Mouse (Mus musculus): Measurements from ENCODE around the gene Ak2. TPM values are rescaled to one million over a fixed set of nuclear protein-coding genes. Genes with fewer than 3 reads are reported as not detected.

Gene Ak2
- polyA plus RNA-seq, 1 experiment from 2014 or later, result 149 TPM

DNA sequence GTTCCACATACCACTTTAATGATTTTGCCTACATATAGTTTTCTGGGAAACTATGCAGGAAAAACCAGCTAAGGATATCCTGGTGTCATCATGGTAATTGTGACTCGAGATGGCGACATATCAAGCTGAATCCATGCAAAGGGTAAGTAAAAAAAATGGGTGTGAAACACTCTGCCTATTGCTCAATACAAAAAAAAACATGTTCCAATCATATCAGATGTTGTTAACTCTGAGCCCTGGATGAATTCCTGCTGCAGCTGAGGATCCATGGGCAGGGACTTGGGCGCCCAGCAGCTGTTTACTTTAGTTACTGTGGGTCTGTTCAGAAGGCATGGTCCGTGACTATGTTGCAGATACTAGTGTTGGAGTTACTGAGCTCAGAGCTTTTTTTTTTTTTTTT is 15.2 kb upstream of the Ak2 start:
- Histone ChIP-seq H3K27me3 (no peaks in the 10 kb centered on the region), H3K4me1 (replicated peaks) (0 out of 2 replicates have a peak, but pooled peaks cover 4% of the 10 kb centered on the region), H3K9ac (no peak overlapping the region), H3K4me2 (no peak overlapping the region), H3K36me3 (no peaks in the 10 kb centered on the region), H3K9me3 (replicated peaks) (no peaks in the 10 kb centered on the region), H3K27ac (no peak overlapping the region), H3K4me3 (no peak overlapping the region)
- 83% methylated on average over 4 of the region's 4 CpGs for WGBS
- no peak for ATAC-seq (replicated peaks; ENCODE audit: insufficient number of reproducible peaks, insufficient read depth, low FRiP score, low read depth)

DNA sequence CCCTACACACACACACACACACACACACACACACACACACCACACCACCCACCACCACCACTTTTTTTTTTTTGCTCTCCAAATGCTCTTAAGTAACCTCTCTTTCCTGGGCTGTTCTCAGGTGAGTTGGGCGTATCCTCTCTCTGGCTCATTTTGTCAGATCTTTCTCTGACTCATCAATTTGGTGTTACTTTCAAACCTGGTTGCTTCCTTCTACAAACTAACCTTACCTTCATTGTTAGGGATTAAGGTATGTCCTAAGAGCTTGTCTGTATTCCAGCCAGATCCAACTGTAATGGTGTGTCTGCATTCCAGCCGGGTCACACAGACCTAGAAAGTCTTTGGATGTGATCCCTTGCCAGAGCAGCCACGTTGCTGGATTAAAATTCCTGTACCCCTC is 14.5 kb upstream of the Ak2 start:
- Histone ChIP-seq H3K4me2 (no peak overlapping the region), H3K9ac (no peak overlapping the region), H3K9me3 (replicated peaks) (no peaks in the 10 kb centered on the region), H3K4me1 (replicated peaks) (0 out of 2 replicates have a peak, but pooled peaks cover 4% of the 10 kb centered on the region), H3K36me3 (no peaks in the 10 kb centered on the region), H3K27ac (no peak overlapping the region), H3K27me3 (no peaks in the 10 kb centered on the region), H3K4me3 (no peak overlapping the region)
- ATAC-seq (replicated peaks; ENCODE audit: insufficient number of reproducible peaks, insufficient read depth, low FRiP score, low read depth), result no peak
- 52% methylated on average over 3 of the region's 3 CpGs for WGBS

DNA sequence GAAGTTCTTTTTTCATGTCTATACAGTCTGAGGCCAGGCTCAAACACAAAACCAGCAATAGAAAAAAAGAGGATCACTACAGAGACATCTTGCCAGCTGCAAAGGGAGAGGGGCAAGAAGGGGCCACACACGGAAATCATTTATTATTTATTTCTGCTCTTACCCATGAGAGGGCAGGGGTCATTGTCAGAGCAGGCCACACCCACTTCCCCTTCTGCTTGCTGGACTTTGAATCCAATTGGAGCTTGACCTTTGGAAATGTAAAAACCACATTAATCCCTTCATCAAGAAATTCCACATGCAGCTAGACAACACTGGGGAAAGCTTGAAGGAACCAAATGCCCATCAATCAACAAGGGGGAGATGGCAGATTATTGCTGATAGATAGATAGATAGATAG is 13.1 kb upstream of the Ak2 start:
- no peak overlapping the region for H3K4me2 ChIP-seq
- H3K36me3 ChIP-seq, result no peaks in the 10 kb centered on the region
- no peak overlapping the region for H3K27ac ChIP-seq
- no peak overlapping the region for H3K4me3 ChIP-seq
- no peak for ATAC-seq (replicated peaks; ENCODE audit: insufficient number of reproducible peaks, insufficient read depth, low FRiP score, low read depth)
- 0 out of 2 replicates have a peak, but pooled peaks cover 4% of the 10 kb centered on the region for H3K4me1 ChIP-seq (replicated peaks)
- H3K27me3 ChIP-seq, result no peaks in the 10 kb centered on the region
- H3K9ac ChIP-seq, result no peak overlapping the region
- WGBS, result 48% methylated on average over 1 of the region's 1 CpGs
- H3K9me3 ChIP-seq (replicated peaks), result no peaks in the 10 kb centered on the region

DNA sequence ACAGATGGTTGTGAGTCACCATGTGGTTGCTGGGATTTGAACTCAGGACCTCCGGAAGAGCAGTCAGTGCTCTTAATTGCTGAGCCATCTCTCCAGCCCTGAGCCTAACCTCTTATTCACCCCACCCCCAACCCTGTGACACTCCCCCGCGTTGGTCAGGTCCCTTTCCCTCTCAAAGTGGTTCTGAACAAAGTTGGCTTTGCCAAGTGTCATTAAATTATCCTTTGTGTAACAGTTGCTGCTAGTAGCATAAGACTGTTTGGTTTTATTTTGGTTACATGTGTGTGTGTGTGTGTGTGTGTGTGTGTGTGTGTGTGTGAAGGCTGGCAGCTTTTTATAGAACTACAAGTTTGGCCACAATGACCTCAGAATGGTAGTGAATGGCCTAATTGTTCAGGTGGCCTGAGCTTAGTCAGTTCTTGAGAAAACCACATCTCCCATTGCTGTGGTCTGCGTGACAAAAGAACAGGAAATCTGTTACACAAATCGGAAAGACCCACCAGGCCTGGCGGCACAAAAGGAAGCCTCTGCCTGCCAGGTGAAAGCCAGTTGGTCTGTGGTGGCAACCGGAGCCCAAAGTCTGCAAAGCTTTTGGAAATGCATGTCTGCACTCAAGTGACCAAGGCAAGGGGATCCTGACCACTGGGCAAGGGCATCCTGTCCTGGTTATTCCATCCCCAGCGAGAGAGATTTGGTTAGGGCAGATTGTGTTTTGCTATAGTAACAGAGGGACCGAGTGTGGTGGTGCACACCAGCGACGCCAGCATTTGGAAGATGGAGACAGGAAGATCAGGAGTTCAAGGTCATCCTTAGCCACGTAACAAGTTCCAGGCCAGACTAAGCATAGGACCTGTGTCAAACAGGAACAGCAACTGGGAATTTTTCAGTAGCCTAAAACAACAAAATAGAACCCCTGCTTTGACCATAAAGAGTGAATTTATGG is 10.6 kb upstream of the Ak2 start:
- Histone ChIP-seq H3K27ac (no peak overlapping the region), H3K9me3 (replicated peaks) (no peaks in the 10 kb centered on the region), H3K36me3 (no peaks in the 10 kb centered on the region), H3K4me1 (replicated peaks) (0 out of 2 replicates have a peak, but pooled peaks cover 4% of the 10 kb centered on the region), H3K9ac (no peak overlapping the region), H3K4me3 (no peak overlapping the region), H3K4me2 (no peak overlapping the region), H3K27me3 (no peaks in the 10 kb centered on the region)
- no peak for ATAC-seq (replicated peaks; ENCODE audit: insufficient number of reproducible peaks, insufficient read depth, low FRiP score, low read depth)
- WGBS, result 71% methylated on average over 12 of the region's 12 CpGs

DNA sequence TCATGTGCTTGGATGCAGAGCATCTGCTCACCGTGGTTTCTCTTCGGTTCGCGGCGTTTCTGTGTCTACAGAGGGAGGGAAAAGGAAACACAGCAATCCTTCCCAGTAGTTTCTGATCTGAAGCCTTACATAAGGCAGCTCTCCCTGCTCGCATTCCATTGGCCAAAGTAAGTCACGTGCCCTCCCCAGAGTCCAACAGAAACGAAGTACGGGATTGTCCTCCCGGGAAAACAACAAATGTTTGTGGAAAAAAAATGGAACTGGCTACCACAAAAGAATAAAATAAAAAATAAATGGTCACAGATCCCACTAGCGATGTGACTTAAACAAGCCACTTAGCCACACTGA is 10.0 kb upstream of the Ak2 start:
- Histone ChIP-seq H3K9ac (no peak overlapping the region), H3K36me3 (no peaks in the 10 kb centered on the region), H3K27me3 (no peaks in the 10 kb centered on the region), H3K9me3 (replicated peaks) (no peaks in the 10 kb centered on the region), H3K4me2 (no peak overlapping the region), H3K27ac (no peak overlapping the region), H3K4me3 (no peak overlapping the region), H3K4me1 (replicated peaks) (0 out of 2 replicates have a peak, but pooled peaks cover 4% of the 10 kb centered on the region)
- no peak for ATAC-seq (replicated peaks; ENCODE audit: insufficient number of reproducible peaks, insufficient read depth, low FRiP score, low read depth)
- WGBS, result 52% methylated on average over 11 of the region's 11 CpGs

DNA sequence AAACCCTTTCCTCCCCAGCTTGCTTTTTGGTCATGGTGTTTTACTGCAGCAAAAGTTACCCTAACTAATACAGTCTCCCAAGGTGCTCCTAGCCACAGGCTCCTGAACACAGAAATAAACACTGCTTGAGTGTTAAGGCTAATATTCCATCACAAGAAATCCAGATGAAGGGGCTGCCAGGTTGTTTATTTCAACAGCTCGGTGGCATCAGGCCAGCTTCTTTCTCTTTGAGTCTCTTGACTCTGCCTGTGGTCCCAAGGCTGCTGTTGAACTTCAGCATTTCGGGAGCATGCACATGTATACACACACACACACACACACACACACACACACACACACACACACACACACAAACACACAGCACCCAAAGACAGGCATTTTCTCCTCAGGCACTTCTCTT is 8.6 kb upstream of the Ak2 start:
- H3K9ac ChIP-seq, result no peak overlapping the region
- no peak overlapping the region for H3K27ac ChIP-seq
- 72% methylated on average over 2 of the region's 2 CpGs for WGBS
- no peaks in the 10 kb centered on the region for H3K27me3 ChIP-seq
- 0 out of 2 replicates have a peak, but pooled peaks cover 2% of the 10 kb centered on the region for H3K4me1 ChIP-seq (replicated peaks)
- no peaks in the 10 kb centered on the region for H3K36me3 ChIP-seq
- H3K4me2 ChIP-seq, result no peak overlapping the region
- no peak overlapping the region for H3K4me3 ChIP-seq
- ATAC-seq (replicated peaks; ENCODE audit: insufficient number of reproducible peaks, insufficient read depth, low FRiP score, low read depth), result no peak
- no peaks in the 10 kb centered on the region for H3K9me3 ChIP-seq (replicated peaks)

DNA sequence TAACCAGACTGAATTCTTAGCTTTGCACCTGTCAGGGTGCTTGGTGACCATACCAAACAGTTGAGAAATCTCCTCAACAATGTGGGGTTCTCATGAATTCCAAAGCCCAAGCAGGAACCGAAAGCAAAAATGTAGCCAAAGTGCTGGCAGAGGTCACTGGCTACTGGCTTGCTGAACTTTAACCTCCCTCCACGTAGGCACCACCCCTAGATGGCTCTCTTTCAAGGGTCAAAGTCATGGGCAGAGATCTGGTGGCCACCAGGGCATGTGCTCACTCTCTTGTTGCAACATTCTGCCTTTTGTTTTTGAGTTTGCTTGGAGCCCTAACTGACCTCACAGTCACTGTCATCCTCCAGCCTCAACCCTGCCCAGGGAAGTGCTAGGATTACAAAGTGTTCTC is 8.1 kb upstream of the Ak2 start:
- Histone ChIP-seq H3K9me3 (replicated peaks) (no peaks in the 10 kb centered on the region), H3K4me2 (no peak overlapping the region), H3K27me3 (no peaks in the 10 kb centered on the region), H3K4me3 (no peak overlapping the region), H3K9ac (no peak overlapping the region), H3K4me1 (replicated peaks) (0 out of 2 replicates have a peak, but pooled peaks cover 2% of the 10 kb centered on the region), H3K36me3 (no peaks in the 10 kb centered on the region), H3K27ac (no peak overlapping the region)
- WGBS, result 57% methylated on average over 2 of the region's 2 CpGs
- no peak for ATAC-seq (replicated peaks; ENCODE audit: insufficient number of reproducible peaks, insufficient read depth, low FRiP score, low read depth)

DNA sequence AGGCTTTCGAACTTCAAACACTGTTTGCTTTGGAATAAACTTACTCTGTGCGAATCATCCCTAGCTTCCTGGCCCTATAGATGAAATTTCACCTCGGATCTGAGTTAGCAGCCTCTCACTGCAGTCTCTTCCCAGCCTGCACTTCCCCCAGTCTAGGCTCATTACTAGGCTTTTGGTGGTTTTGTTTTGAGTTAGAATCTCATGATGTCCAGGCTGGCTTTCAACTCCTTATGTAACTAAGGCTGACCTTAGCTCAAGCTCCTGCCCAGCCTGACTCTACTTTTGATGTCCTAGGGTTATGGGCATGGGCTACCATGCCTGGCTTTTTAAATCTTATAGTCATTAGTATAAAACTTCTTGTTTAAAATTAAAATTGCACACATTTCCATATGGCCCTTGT is 7.2 kb upstream of the Ak2 start:
- H3K9me3 ChIP-seq (replicated peaks), result no peaks in the 10 kb centered on the region
- H3K4me2 ChIP-seq, result no peak overlapping the region

DNA sequence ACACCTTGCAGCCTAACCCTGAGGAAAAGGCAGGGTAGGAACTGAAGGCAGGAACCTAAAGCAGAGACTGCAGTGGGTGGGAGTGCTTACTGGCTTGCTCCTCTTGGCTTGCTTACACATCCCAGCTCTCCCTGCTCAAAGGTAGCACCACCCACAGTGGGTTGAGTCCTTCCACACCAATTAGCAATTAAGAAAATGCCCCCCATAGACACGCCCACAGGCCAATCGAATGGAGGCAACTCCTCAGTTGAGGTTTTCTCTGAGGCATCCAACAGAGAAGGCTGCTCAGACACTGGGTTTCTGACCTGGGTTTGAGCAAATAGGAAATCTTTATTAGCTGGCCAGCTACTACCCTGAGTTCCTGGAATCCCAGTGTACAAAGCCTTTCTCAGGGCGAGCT is 2.8 kb upstream of the Ak2 start:
- no peak for ATAC-seq (replicated peaks; ENCODE audit: insufficient number of reproducible peaks, insufficient read depth, low FRiP score, low read depth)
- 74% methylated on average over 3 of the region's 3 CpGs for WGBS

More for the DNA sequence above, 7.2 kb upstream of the Ak2 start:
- H3K4me3 ChIP-seq, result no peak overlapping the region
- no peaks in the 10 kb centered on the region for H3K36me3 ChIP-seq
- no peak overlapping the region for H3K9ac ChIP-seq
- no peak for ATAC-seq (replicated peaks; ENCODE audit: insufficient number of reproducible peaks, insufficient read depth, low FRiP score, low read depth)
- H3K27ac ChIP-seq, result no peak overlapping the region
- WGBS, result 60% methylated on average over 3 of the region's 3 CpGs
- no peaks in the 10 kb centered on the region for H3K27me3 ChIP-seq
- H3K4me1 ChIP-seq (replicated peaks), result 0 out of 2 replicates have a peak, but pooled peaks cover 2% of the 10 kb centered on the region

DNA sequence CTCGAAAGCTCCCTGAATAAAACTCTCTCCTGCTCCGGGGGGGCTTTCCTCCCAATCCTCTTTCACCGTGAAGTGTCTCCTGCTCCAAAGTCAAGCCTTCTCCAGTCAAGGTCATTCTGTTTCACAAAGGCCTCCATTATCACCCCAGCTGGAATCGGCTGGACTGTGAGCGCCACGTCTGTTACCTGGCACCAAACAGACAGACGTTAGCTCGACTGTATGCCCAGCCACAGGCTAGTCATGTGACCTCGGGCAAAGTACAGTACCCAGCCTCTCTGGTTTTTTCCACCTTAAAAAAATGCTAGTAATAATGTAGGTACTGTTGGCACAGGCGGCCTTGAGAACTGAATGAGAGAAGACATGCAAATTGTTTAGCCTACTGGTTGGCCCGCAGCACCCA is 2.1 kb upstream of the Ak2 start:
- 47% methylated on average over 11 of the region's 11 CpGs for WGBS
- Histone ChIP-seq H3K9ac (no peak overlapping the region), H3K36me3 (no peaks in the 10 kb centered on the region), H3K4me2 (no peak overlapping the region), H3K4me3 (no peak overlapping the region), H3K9me3 (replicated peaks) (no peaks in the 10 kb centered on the region), H3K27me3 (no peaks in the 10 kb centered on the region), H3K4me1 (replicated peaks) (peaks cover 13% of the 10 kb centered on the region), H3K27ac (no peak overlapping the region)
- no peak for ATAC-seq (replicated peaks; ENCODE audit: insufficient number of reproducible peaks, insufficient read depth, low FRiP score, low read depth)

More for the DNA sequence above, 2.8 kb upstream of the Ak2 start:
- Histone ChIP-seq H3K27me3 (no peaks in the 10 kb centered on the region), H3K9me3 (replicated peaks) (no peaks in the 10 kb centered on the region), H3K4me1 (replicated peaks) (peaks cover 6% of the 10 kb centered on the region), H3K4me2 (no peak overlapping the region), H3K9ac (no peak overlapping the region), H3K36me3 (no peaks in the 10 kb centered on the region), H3K27ac (no peak overlapping the region), H3K4me3 (no peak overlapping the region)

DNA sequence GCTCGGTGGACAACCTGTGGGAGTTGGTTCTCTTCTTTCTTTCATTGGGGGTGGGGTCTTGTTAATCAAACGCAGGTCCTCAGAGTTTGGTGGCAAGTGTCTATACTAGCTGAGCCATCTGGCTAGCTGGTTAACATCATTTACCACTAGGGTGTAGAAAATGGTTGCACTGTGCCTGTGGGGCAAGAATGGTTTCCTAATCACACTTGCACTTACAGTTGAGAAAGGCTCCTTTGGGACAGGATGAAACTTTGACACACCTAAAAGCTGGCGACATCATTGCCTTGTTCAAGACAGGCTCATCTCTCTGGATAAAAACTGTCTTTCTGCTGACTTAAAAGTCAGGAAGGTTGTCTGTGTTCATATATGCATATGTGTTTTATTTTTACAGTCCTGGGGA is 418 bp downstream of the Ak2 start:
- Histone ChIP-seq H3K27me3 (no peaks in the 10 kb centered on the region), H3K27ac (no peak overlapping the region), H3K4me2 (no peak overlapping the region), H3K9me3 (replicated peaks) (no peaks in the 10 kb centered on the region), H3K4me3 (no peak overlapping the region), H3K36me3 (no peaks in the 10 kb centered on the region), H3K4me1 (replicated peaks) (peaks cover 37% of the 10 kb centered on the region), H3K9ac (no peak overlapping the region)
- no peak for ATAC-seq (replicated peaks; ENCODE audit: insufficient number of reproducible peaks, insufficient read depth, low FRiP score, low read depth)
- 85% methylated on average over 3 of the region's 3 CpGs for WGBS
